Mouse (Mus musculus) CD4-positive, CD25-positive, alpha-beta regulatory T cell (primary cell): Measurements from ENCODE around the gene Vmn2r102. TPM values are rescaled to one million over a fixed set of nuclear protein-coding genes. Genes with fewer than 3 reads are reported as not detected.

ENCODE experiments used
- polyA plus RNA-seq: library from polyadenylated mRNA; unstranded; fragments of 100-300 nt; shearing (Covaris generic); gene quantifications from one replicate; pipeline ENCODE4 v1.2.1, GENCODE M21; 2017

Gene Vmn2r102
- polyA plus RNA-seq, result 0.02 TPM

DNA sequence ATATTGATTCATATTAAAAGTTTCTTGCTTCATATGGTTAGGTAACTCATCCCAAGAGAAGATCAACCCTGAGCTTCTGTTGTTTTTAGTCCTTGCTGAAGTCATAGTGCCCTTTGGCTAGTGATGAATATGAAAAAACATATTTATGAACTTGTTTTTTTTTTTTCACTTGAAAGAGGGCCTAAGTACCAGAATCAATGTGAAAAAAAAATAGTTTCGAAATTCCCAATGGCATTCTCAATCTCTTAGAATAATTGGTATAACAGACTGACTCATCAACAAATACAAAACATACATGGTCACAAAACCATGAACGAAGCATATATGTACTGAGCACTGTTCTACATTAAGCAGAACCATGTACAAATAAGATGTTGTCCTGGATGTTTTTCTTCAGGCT, at the start of gene Vmn2r102:
TSS of gene Vmn2r102 (plus strand) at position 301 of the 400 bp plus-strand sequence.

Other genes with a start within 250 kb of the Vmn2r102 start
- gene Vmn2r100, start 155.6 kb upstream of the Vmn2r102 start, polyA plus RNA-seq, result 0.23 TPM
- not detected for gene Vmn2r101, start 83.1 kb upstream of the Vmn2r102 start, polyA plus RNA-seq
- not detected for gene Vmn2r103, start 113.0 kb downstream of the Vmn2r102 start, polyA plus RNA-seq